Mouse (Mus musculus): Measurements from ENCODE around the gene Pemt.

DNA sequence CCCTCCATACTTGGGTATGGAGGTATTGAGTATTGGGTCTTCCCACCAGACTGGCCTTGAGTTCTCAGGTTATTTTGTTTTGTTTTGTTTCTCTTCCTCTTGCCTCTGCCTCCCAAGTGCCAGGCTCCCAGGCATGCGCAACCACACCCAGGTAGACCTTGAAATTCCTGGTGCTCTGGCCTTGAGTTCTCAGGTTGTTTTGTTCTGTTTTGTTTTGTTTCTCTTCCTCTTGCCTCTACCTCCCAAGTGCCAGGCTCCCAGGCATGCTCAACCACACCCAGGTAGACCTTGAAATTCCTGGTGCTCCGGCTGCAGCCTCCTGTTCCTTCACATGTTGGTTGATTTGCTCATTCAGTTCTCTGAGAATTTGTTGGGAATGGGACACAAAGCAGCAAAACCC, 13.7 kb upstream of the Pemt start:
- TF ChIP-seq CTCF (IDR thresholded peaks at IDR 0.05; ENCODE audit: low read depth) (no peak), EP300 (IDR thresholded peaks at IDR 0.05; ENCODE audit: low read depth) (no peak)

All from heart, postnatal 0 days (tissue).